Mouse (Mus musculus) CH12.LX (cell line): ENCODE measurements around the gene Schip1. TPM values are rescaled to one million over a fixed set of nuclear protein-coding genes. Genes with fewer than 3 reads are reported as not detected.

Experiments
- DNase-seq: peaks from one replicate; pipeline ENCODE4 v3.0.0-alpha.2; 2013; ENCODE audit errors: extremely low read depth
- H3K27ac ChIP-seq: 2 replicates; pipeline ENCODE4 v1.5.1; 2012; ENCODE audit warnings: low read depth, mild to moderate bottlenecking, control low read depth, moderate library complexity; ENCODE audit not compliant: insufficient read depth
- H3K27me3 ChIP-seq: replicated peaks from 2 replicates; pipeline ENCODE3; 2012; ENCODE audit warnings: inconsistent platforms
- H3K36me3 ChIP-seq, 2 experiments: replicated peaks in 1 of 2; 2 replicates each; pipeline versions ENCODE3 to v1.6.1; 2012; ENCODE audit warnings: inconsistent platforms in 1 of 2, low read length in 1 of 2, mild to moderate bottlenecking in 1 of 2, mixed read lengths in 1 of 2, moderate library complexity in 1 of 2; ENCODE audit not compliant: control insufficient read depth in 1 of 2, insufficient read depth in 1 of 2
- H3K4me1 ChIP-seq, 2 experiments: 2 replicates each; pipeline ENCODE4 v1.6.1; 2012; ENCODE audit warnings: inconsistent platforms in 1 of 2, moderate library complexity in 1 of 2; ENCODE audit not compliant: insufficient read depth in 2 of 2, control insufficient read depth in 1 of 2
- H3K4me2 ChIP-seq: 2 replicates; pipeline ENCODE4 v1.6.1; 2012; ENCODE audit warnings: low read depth, mild to moderate bottlenecking, control low read depth; ENCODE audit not compliant: poor library complexity, insufficient read depth, severe bottlenecking
- H3K4me3 ChIP-seq, 3 experiments: fragments of 150-350 bp in 1 of 3; sonication (generic) in 1 of 3; replicated peaks in 1 of 3; 2 replicates each; pipeline versions ENCODE3 to v1.5.1; 2011 to 2012; ENCODE audit warnings: low read depth in 2 of 3, low read length in 2 of 3, mild to moderate bottlenecking in 2 of 3, moderate library complexity in 2 of 3, control low read depth in 1 of 3, improper control_type of control experiment in 1 of 3, inconsistent platforms in 1 of 3, mixed read lengths in 1 of 3; ENCODE audit not compliant: poor library complexity in 1 of 3
- H3K79me2 ChIP-seq: replicated peaks from 2 replicates; pipeline ENCODE4 v1.6.1; 2012; ENCODE audit warnings: mild to moderate bottlenecking, moderate library complexity; ENCODE audit not compliant: control insufficient read depth, poor library complexity, insufficient read depth, severe bottlenecking; ENCODE audit errors: extremely low read depth
- H3K9ac ChIP-seq: 2 replicates; pipeline ENCODE4 v1.6.1; 2012; ENCODE audit warnings: low read depth, mild to moderate bottlenecking, control low read depth, moderate library complexity; ENCODE audit not compliant: insufficient read depth
- H3K9me3 ChIP-seq: replicated peaks from 2 replicates; pipeline ENCODE3; 2012; ENCODE audit warnings: low read length, inconsistent platforms, mixed read lengths
- CTCF ChIP-seq, 2 experiments: IDR thresholded peaks in 1 of 2; conservative IDR thresholded peaks in 1 of 2; 2 replicates each; pipeline ENCODE4 v1.5.1; 2011 to 2012; ENCODE audit warnings: low read depth in 2 of 2, low read length in 2 of 2, improper control_type of control experiment in 1 of 2, inconsistent platforms in 1 of 2, mild to moderate bottlenecking in 1 of 2, moderate library complexity in 1 of 2
- GABPA ChIP-seq: IDR thresholded peaks from 2 replicates; pipeline ENCODE4 v1.6.1; 2012; ENCODE audit warnings: low read depth, low read length, improper control_type of control experiment, inconsistent platforms; ENCODE audit not compliant: insufficient replicate concordance
- HCFC1 ChIP-seq: IDR thresholded peaks from 2 replicates; pipeline ENCODE4 v1.6.1; 2012; ENCODE audit warnings: low read depth, mild to moderate bottlenecking, inconsistent platforms, low read length, improper control_type of control experiment
- JUN ChIP-seq: IDR thresholded peaks from 2 replicates; pipeline ENCODE4 v1.6.1; 2011; ENCODE audit warnings: low read depth, mild to moderate bottlenecking, low read length, improper control_type of control experiment, moderate library complexity; ENCODE audit not compliant: insufficient read depth
- MAZ ChIP-seq: IDR thresholded peaks from 2 replicates; pipeline ENCODE4 v1.6.1; 2012; ENCODE audit warnings: low read depth, mild to moderate bottlenecking, inconsistent platforms, low read length, improper control_type of control experiment, moderate library complexity
- PAX5 ChIP-seq: IDR thresholded peaks from 2 replicates; pipeline ENCODE4 v1.6.1; 2012; ENCODE audit warnings: low read length, inconsistent platforms, mixed read lengths
- RAD21 ChIP-seq: IDR thresholded peaks from 2 replicates; pipeline ENCODE4 v1.6.1; 2011; ENCODE audit warnings: low read depth, mild to moderate bottlenecking, low read length, improper control_type of control experiment, moderate library complexity
- SMC3 ChIP-seq: IDR thresholded peaks from 2 replicates; pipeline ENCODE4 v1.6.1; 2011; ENCODE audit warnings: low read depth, low read length, improper control_type of control experiment
- TCF12 ChIP-seq: IDR thresholded peaks from 2 replicates; pipeline ENCODE4 v1.6.1; 2014; ENCODE audit warnings: low read depth, mild to moderate bottlenecking, inconsistent platforms, low read length, improper control_type of control experiment
- USF1 ChIP-seq: IDR thresholded peaks from 2 replicates; pipeline ENCODE4 v1.6.1; 2014; ENCODE audit warnings: low read depth, mild to moderate bottlenecking, inconsistent platforms, low read length, improper control_type of control experiment
- ZC3H11A ChIP-seq: IDR thresholded peaks from 2 replicates; pipeline ENCODE4 v1.6.1; 2012; ENCODE audit warnings: low read depth, mild to moderate bottlenecking, inconsistent platforms, low read length, improper control_type of control experiment
- ZMIZ1 ChIP-seq: IDR thresholded peaks from 2 replicates; pipeline ENCODE4 v1.6.1; 2012; ENCODE audit warnings: low read depth, mild to moderate bottlenecking, inconsistent platforms, low read length, improper control_type of control experiment
- ZNF384 ChIP-seq: IDR thresholded peaks from 2 replicates; pipeline ENCODE4 v1.6.1; 2012; ENCODE audit warnings: low read depth, low read length, improper control_type of control experiment, inconsistent platforms
- dilution Hi-C: fragments of 300-500 bp; cut with MboI; formaldehyde crosslinking; loops from 2 replicates; pipeline ENCODE4 v1.14.3; 2020; ENCODE audit warnings: low sequenced_read_pairs; ENCODE audit not compliant: extremely low pct_unique_long_range_greater_than_20kb, extremely low pct_ligation_motif_present
- in situ Hi-C: fragments of 300-500 bp; cut with MboI; formaldehyde crosslinking; loops from 3 replicates; pipeline ENCODE4 v1.14.3; 2019; ENCODE audit warnings: low sequenced_read_pairs, low pct_ligation_motif_present, low pct_unique_long_range_greater_than_20kb, mixed read lengths
- polyA plus RNA-seq: library from polyadenylated mRNA; unstranded; fragments of >175 nt; gene quantifications from 2 replicates; pipeline ENCODE4 v1.2.1, GENCODE M21; 2012; ENCODE audit warnings: low read depth; ENCODE audit not compliant: insufficient read length
- total RNA-seq, 2 experiments: library from RNA; depleted of rRNA; stranded (reverse); fragments of 300-350 nt in 1 of 2; fragments of >200 nt in 1 of 2; gene quantifications; 2 replicates each; pipeline ENCODE4 v1.2.3; 2012 to 2014

The Schip1 gene
- total and polyA plus RNA-seq, 3 experiments, result 0.25 to 0.36 TPM; not detected in 1

GRCm38 (mm10) chr3:68610598-68611261 lies 546.1 kb downstream of the Schip1 start:
- dilution Hi-C loops, result no loop called here
- H3K4me1 ChIP-seq, result peaks cover 0 to 6% of the 10 kb centered on the region in 2 experiments; a peak in 2 of 4 replicates
- TF ChIP-seq HCFC1, result no peak
- no peak for TF ChIP-seq GABPA
- no peak for TF ChIP-seq JUN
- TF ChIP-seq PAX5, result no peak
- TF ChIP-seq USF1, result no peak
- no peak for TF ChIP-seq ZMIZ1
- no peak for TF ChIP-seq CTCF (conservative IDR thresholded peaks at IDR 0.05 in 1 of 2, IDR thresholded peaks at IDR 0.05 in 1 of 2; ENCODE audit: low read depth in 2 of 2, low read length in 2 of 2)
- TF ChIP-seq ZNF384, result no peak
- no peak for TF ChIP-seq MAZ
- no peak for TF ChIP-seq TCF12
- TF ChIP-seq, all 38 proteins: peak for 0
- Histone ChIP-seq H3K36me3 (no peaks in the 10 kb centered on the region), H3K27ac (no peak overlapping the region), H3K79me2 (no peaks in the 10 kb centered on the region), H3K9ac (no peak overlapping the region), H3K4me2 (no peak overlapping the region), H3K27me3 (no peaks in the 10 kb centered on the region), H3K9me3 (no peaks in the 10 kb centered on the region), H3K4me3 (no peak overlapping the region)
- DNase-seq, result no peak
- in situ Hi-C loops, result loop anchor here (10.0 kb wide), 1 partner anchor 104 kb away; no protein-coding TSS in a partner anchor

- H3K9me3 ChIP-seq, result no peaks in the 10 kb centered on the region
- H3K4me1 ChIP-seq, result peaks cover 5 to 6% of the 10 kb centered on the region in 2 experiments; a peak in 2 of 4 replicates
- H3K27me3 ChIP-seq, result no peaks in the 10 kb centered on the region
- H3K36me3 ChIP-seq, result no peaks in the 10 kb centered on the region
- TF ChIP-seq RAD21, result peak; percentile 97
- peak; percentile 40 to 89; a peak in 3 of 4 replicates for TF ChIP-seq CTCF (conservative IDR thresholded peaks at IDR 0.05 in 1 of 2, IDR thresholded peaks at IDR 0.05 in 1 of 2; ENCODE audit: low read depth in 2 of 2, low read length in 2 of 2)
- peak; percentile 77 for TF ChIP-seq SMC3
- no peak for TF ChIP-seq USF1
- peak; percentile 71 for TF ChIP-seq ZC3H11A
- no peaks in the 10 kb centered on the region for H3K79me2 ChIP-seq
- H3K4me2 ChIP-seq, result no peak overlapping the region
- dilution Hi-C loops, result no loop called here
- no peak overlapping the region for H3K4me3 ChIP-seq
- no peak overlapping the region for H3K27ac ChIP-seq
- peak; percentile 50 for DNase-seq
- in situ Hi-C loops, result loop anchor here (10.0 kb wide), 1 partner anchor 100 kb away; no protein-coding TSS in a partner anchor
- no peak overlapping the region for H3K9ac ChIP-seq
These were observed 550.6 kb downstream of the Schip1 start for GRCm38 (mm10) chr3:68615042-68615810.
